Mouse (Mus musculus): ENCODE measurements at regions not wholly inside any gene's neighbourhood (a gene's known extent, or its start where the extent isn't known, plus 50 kb on each side); places are given as distances from the start of the nearest gene placed in this dataset.
A peak's percentile ranks its signal among the peaks of the same experiment; 100 is the strongest.

DNA sequence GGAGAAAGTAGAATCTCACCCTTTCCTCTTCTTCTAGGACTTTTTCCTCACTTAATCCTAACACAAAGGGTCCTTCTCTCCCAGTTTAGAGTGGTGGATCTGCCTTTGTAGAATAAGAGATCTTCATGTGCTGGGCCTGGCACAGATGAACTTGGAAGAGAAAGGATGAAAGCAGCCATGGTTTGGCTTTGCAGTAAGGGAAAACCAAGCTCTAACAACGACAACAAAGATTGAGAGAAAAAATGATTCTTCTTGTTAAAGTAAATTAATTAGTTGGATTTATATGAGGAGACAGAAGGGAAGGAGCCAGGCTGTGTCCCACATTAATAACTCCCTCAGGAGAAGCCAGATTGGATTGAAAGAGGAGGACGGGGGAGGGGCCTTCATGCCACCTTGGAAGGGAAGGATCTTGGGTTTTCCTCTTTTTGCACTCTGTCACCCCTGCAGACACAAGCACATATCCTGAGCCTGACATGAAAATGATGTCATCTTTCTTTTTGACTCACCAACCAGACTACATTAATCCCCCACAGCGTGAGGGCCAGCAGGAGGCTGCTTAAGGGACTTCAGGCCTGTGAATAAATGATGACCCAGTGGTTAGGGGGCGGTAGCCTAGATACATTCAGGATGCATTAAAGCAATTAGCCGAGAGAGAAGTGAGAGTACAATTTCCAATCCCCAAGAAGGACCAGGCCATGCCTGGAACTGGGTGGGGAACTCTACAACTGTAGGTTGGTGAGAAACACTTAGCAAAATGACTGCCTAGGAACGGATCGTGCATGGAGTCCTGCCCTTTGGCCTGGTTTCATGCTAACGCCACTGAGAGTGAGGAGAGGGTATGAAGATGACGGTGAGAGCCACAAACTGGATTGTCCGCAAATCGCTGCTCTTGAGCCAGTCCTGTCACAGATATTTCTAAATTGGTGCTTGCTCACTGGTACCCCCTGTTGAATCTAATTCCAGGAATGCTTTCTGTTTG, 69.4 kb upstream of the Klf7 start:
- no peaks in the 10 kb centered on the region for H3K79me2 ChIP-seq (ENCODE audit: control insufficient read depth, insufficient read depth, low read length)
- no peaks in the 10 kb centered on the region for H3K4me1 ChIP-seq (ENCODE audit: control insufficient read depth, insufficient read depth, low read length)
- H3K36me3 ChIP-seq (ENCODE audit: control insufficient read depth, insufficient read depth, low read length): no peaks in the 10 kb centered on the region
- TF ChIP-seq CTCF (IDR thresholded peaks at IDR 0.05; ENCODE audit: low read depth, low read length) (no peak), POLR2A (IDR thresholded peaks at IDR 0.05; ENCODE audit: extremely low read depth, insufficient read depth, low read length) (no peak)
- H3K4me3 ChIP-seq (ENCODE audit: insufficient read depth, low read depth, low read length): no peak overlapping the region
- WGBS: 86% methylated on average over 11 of the region's 11 CpGs
- no peak overlapping the region for H3K9ac ChIP-seq (ENCODE audit: low read depth, low read length)
- no peak overlapping the region for H3K27ac ChIP-seq (replicated peaks; ENCODE audit: insufficient read depth, low read depth, low read length)
- DNase-seq (ENCODE audit: extremely low read depth, low read depth, low spot score): no peak
- no peaks in the 10 kb centered on the region for H3K27me3 ChIP-seq (ENCODE audit: control insufficient read depth, insufficient read depth, low read length)

- no peak for TF ChIP-seq CTCF (IDR thresholded peaks at IDR 0.05; ENCODE audit: low read depth, low read length)
- no peak for TF ChIP-seq POLR2A (IDR thresholded peaks at IDR 0.05; ENCODE audit: extremely low read depth, insufficient read depth, low read length)
- Histone ChIP-seq H3K79me2 (ENCODE audit: control insufficient read depth, insufficient read depth, low read length) (no peaks in the 10 kb centered on the region), H3K9ac (ENCODE audit: low read depth, low read length) (no peak overlapping the region), H3K27ac (replicated peaks; ENCODE audit: insufficient read depth, low read depth, low read length) (no peak overlapping the region), H3K4me3 (ENCODE audit: insufficient read depth, low read depth, low read length) (no peak overlapping the region), H3K4me1 (ENCODE audit: control insufficient read depth, insufficient read depth, low read length) (no peaks in the 10 kb centered on the region), H3K27me3 (ENCODE audit: control insufficient read depth, insufficient read depth, low read length) (no peaks in the 10 kb centered on the region), H3K36me3 (ENCODE audit: control insufficient read depth, insufficient read depth, low read length) (no peaks in the 10 kb centered on the region)
- WGBS: 88% methylated on average over 4 of the region's 4 CpGs
- no peak for DNase-seq (ENCODE audit: extremely low read depth, low read depth, low spot score)
These were observed 68.6 kb upstream of the Klf7 start for GRCm38 (mm10) chr1:64190705-64191104.

GRCm38 (mm10) chr1:64190097-64190496, 68.0 kb upstream of the Klf7 start:
- DNase-seq (ENCODE audit: extremely low read depth, low read depth, low spot score): no peak
- H3K4me3 ChIP-seq (ENCODE audit: insufficient read depth, low read depth, low read length): no peak overlapping the region
- H3K4me1 ChIP-seq (ENCODE audit: control insufficient read depth, insufficient read depth, low read length): no peaks in the 10 kb centered on the region
- no peaks in the 10 kb centered on the region for H3K36me3 ChIP-seq (ENCODE audit: control insufficient read depth, insufficient read depth, low read length)
- no peak overlapping the region for H3K9ac ChIP-seq (ENCODE audit: low read depth, low read length)
- H3K79me2 ChIP-seq (ENCODE audit: control insufficient read depth, insufficient read depth, low read length): no peaks in the 10 kb centered on the region
- no peaks in the 10 kb centered on the region for H3K27me3 ChIP-seq (ENCODE audit: control insufficient read depth, insufficient read depth, low read length)
- WGBS: 46% methylated on average over 5 of the region's 5 CpGs
- TF ChIP-seq CTCF (IDR thresholded peaks at IDR 0.05; ENCODE audit: low read depth, low read length): no peak
- TF ChIP-seq POLR2A (IDR thresholded peaks at IDR 0.05; ENCODE audit: extremely low read depth, insufficient read depth, low read length): no peak
- H3K27ac ChIP-seq (replicated peaks; ENCODE audit: insufficient read depth, low read depth, low read length): no peak overlapping the region

DNA sequence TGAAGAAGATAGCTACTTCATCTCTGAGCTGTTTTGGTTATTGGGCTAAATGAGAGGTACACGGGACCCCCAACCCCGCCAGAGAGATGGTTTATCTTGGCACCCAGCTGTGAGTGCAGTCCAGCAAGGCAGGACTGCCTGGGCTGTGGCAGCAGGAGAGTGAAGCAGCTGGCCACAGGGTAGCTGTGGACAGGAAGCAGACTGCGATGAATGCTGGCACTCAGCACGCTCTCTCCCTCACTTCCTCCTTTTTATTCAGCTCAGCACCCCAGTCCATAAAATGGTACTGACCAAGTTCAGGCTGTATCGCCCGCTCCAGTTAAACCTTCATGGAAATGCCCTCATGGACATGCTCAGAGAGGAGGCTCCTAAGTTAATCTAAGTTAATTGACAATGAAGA, 67.4 kb upstream of the Klf7 start:
- TF ChIP-seq POLR2A (IDR thresholded peaks at IDR 0.05; ENCODE audit: extremely low read depth, insufficient read depth, low read length): no peak
- TF ChIP-seq CTCF (IDR thresholded peaks at IDR 0.05; ENCODE audit: low read depth, low read length): no peak
- DNase-seq (ENCODE audit: extremely low read depth, low read depth, low spot score): peak; percentile 19
- WGBS: 57% methylated on average over 6 of the region's 6 CpGs

GRCm38 (mm10) chr1:64187796-64188513, 65.9 kb upstream of the Klf7 start:
- TF ChIP-seq CTCF (IDR thresholded peaks at IDR 0.05; ENCODE audit: low read depth, low read length) (no peak), POLR2A (IDR thresholded peaks at IDR 0.05; ENCODE audit: extremely low read depth, insufficient read depth, low read length) (no peak)
- H3K4me1 ChIP-seq (ENCODE audit: control insufficient read depth, insufficient read depth, low read length): no peaks in the 10 kb centered on the region
- WGBS: 75% methylated on average over 11 of the region's 11 CpGs
- no peak overlapping the region for H3K9ac ChIP-seq (ENCODE audit: low read depth, low read length)
- H3K79me2 ChIP-seq (ENCODE audit: control insufficient read depth, insufficient read depth, low read length): no peaks in the 10 kb centered on the region
- H3K4me3 ChIP-seq (ENCODE audit: insufficient read depth, low read depth, low read length): no peak overlapping the region
- no peaks in the 10 kb centered on the region for H3K27me3 ChIP-seq (ENCODE audit: control insufficient read depth, insufficient read depth, low read length)
- no peak for DNase-seq (ENCODE audit: extremely low read depth, low read depth, low spot score)
- no peaks in the 10 kb centered on the region for H3K36me3 ChIP-seq (ENCODE audit: control insufficient read depth, insufficient read depth, low read length)
- no peak overlapping the region for H3K27ac ChIP-seq (replicated peaks; ENCODE audit: insufficient read depth, low read depth, low read length)

More for the DNA sequence above, 67.4 kb upstream of the Klf7 start:
- H3K36me3 ChIP-seq (ENCODE audit: control insufficient read depth, insufficient read depth, low read length): no peaks in the 10 kb centered on the region
- no peaks in the 10 kb centered on the region for H3K4me1 ChIP-seq (ENCODE audit: control insufficient read depth, insufficient read depth, low read length)
- no peak overlapping the region for H3K9ac ChIP-seq (ENCODE audit: low read depth, low read length)
- no peaks in the 10 kb centered on the region for H3K79me2 ChIP-seq (ENCODE audit: control insufficient read depth, insufficient read depth, low read length)
- H3K4me3 ChIP-seq (ENCODE audit: insufficient read depth, low read depth, low read length): no peak overlapping the region
- no peak overlapping the region for H3K27ac ChIP-seq (replicated peaks; ENCODE audit: insufficient read depth, low read depth, low read length)
- no peaks in the 10 kb centered on the region for H3K27me3 ChIP-seq (ENCODE audit: control insufficient read depth, insufficient read depth, low read length)

Data from liver, adult 2 months (tissue).